Mouse (Mus musculus) kidney, adult 2 months (tissue): ENCODE results near the gene M1ap.

Experiments
- CTCF ChIP-seq: fragments of 200-500 bp; conservative IDR thresholded peaks from 2 replicates; pipeline ENCODE4 v1.5.1; 2011; ENCODE audit warnings: low read depth, mild to moderate bottlenecking, control low read depth, low read length, moderate library complexity, mixed read lengths; ENCODE audit not compliant: insufficient read depth, insufficient read length
- POLR2A ChIP-seq: fragments of 200-500 bp; IDR thresholded peaks from one replicate; pipeline ENCODE4 v1.6.1; 2011; ENCODE audit warnings: low read depth, low read length, control low read depth

DNA sequence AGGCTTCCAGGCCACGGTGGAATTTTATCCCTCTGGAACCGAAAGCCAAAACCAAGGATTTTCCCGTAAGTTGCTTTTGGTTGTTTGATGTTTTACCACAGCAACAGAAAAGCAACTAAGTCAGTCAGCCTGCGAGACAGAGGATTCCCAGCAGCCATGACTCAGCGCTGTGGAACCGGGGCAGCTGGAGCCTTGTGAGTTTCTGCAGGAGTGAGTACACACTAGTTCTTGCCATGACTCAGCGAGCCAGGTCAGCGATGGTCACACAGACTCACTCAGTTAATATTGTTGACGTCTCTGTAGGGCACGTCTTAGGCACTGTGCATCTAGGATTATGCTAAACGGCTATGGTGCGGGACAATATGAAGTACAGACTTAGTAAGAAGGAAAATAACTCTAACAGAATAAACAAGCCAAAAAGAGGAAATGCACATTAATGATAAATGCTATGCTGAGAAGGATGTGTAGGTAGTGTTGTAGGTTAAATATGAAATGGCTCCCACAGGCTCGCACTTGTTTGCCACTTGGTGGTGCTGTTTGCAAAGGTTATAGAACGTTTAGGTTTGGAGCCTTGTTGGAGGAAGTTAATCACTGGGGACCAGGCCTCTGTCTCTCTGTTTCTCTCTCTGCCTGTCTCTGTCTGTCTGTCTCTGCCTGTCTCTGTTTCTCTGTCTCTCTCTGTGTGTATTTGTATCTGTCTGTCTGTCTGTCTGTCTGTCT lies 37.4 kb upstream of the M1ap start:
- TF ChIP-seq CTCF = peak; percentile 55
- TF ChIP-seq POLR2A = no peak
